Mouse (Mus musculus) cerebellum, adult 2 months (tissue): Measurements from ENCODE around the gene Phospho1.

ENCODE experiments used
- CTCF ChIP-seq: fragments of 200-500 bp; IDR thresholded peaks from 2 replicates; pipeline ENCODE4 v1.5.1; 2011; ENCODE audit warnings: low read depth, mild to moderate bottlenecking, control low read depth, low read length, moderate library complexity, borderline replicate concordance; ENCODE audit not compliant: insufficient read depth
- POLR2A ChIP-seq: fragments of 200-500 bp; IDR thresholded peaks from 2 replicates; pipeline ENCODE4 v1.6.1; 2011; ENCODE audit warnings: low read length, control low read depth, borderline replicate concordance; ENCODE audit not compliant: insufficient read depth

DNA sequence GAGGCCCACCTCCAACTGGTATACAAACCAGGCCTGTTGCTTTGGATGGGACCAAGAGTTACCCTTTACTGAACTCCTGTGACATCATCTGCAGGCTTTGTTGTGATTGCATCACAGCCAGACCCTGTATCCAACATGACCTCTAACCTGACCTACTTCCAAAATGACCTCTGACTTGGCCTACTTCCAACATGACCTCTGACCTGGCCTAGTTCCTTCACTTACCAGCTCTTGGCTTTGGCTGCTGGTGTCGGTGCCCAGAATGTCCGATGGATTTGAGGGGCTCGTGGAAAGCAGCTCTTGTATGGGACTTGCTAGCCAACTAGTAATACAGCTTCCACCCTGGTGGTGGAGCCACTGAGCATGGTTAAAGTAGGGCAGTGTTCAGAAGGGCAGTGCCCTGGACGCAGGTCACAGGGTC, 45.5 kb upstream of the Phospho1 start:
- TF ChIP-seq CTCF (no peak), POLR2A (no peak)
